ENCODE assay signal across 9 mouse cellular contexts in genomic region chr5:34183156-34183880, GRCm38 (mm10). TPM values are rescaled to one million over a fixed set of nuclear protein-coding genes. Genes with fewer than 3 reads are reported as not detected.
DNase-seq lines count a peak whose midpoint lies in the region; ATAC-seq lines count a peak whose summit lies in the region.
"Had no signal": no experiment of that assay in that cellular context is flagged by ENCODE, and none has a peak within 500 bp of the region (broad histone marks: within the 10 kb centered on the region; RNA-seq: fewer than 3 reads in every experiment).

No protein-coding gene starts in this region.

- no peaks in the 10 kb centered on the region for H3K27me3 ChIP-seq in kidney, embryonic 14.5 days (ENCODE audit: control insufficient read depth, insufficient read depth, low read length)
- H3K27me3 ChIP-seq in kidney, embryonic 15.5 days, result no peaks in the 10 kb centered on the region
- H3K27me3 ChIP-seq in midbrain, embryonic 16.5 days (ENCODE audit: control insufficient read depth, insufficient read depth, low read depth, low read length), result no peaks in the 10 kb centered on the region

- no peak overlapping the region for H3K4me3 ChIP-seq in kidney, embryonic 14.5 days (ENCODE audit: low read length)
- no peak overlapping the region for H3K4me3 ChIP-seq in kidney, embryonic 15.5 days (replicated peaks)
- H3K4me3 ChIP-seq in midbrain, embryonic 16.5 days (ENCODE audit: low read depth, low read length), result no peak overlapping the region
- H3K4me3 ChIP-seq: myocyte had no signal

- H3K9me3 ChIP-seq in kidney, embryonic 14.5 days (ENCODE audit: control insufficient read depth, low read length), result no peaks in the 10 kb centered on the region
- no peaks in the 10 kb centered on the region for H3K9me3 ChIP-seq in kidney, embryonic 15.5 days (replicated peaks)
- no peaks in the 10 kb centered on the region for H3K9me3 ChIP-seq in midbrain, embryonic 16.5 days (replicated peaks; ENCODE audit: control insufficient read depth, low read length, poor library complexity, severe bottlenecking)

- H3K36me3 ChIP-seq in kidney, embryonic 14.5 days (ENCODE audit: control insufficient read depth, insufficient read depth, low read length), result peaks cover 42% of the 10 kb centered on the region; the same call in 1 of the 2 replicates
- peaks cover 54% of the 10 kb centered on the region for H3K36me3 ChIP-seq in kidney, embryonic 15.5 days
- H3K36me3 ChIP-seq in midbrain, embryonic 16.5 days (ENCODE audit: control insufficient read depth, insufficient read depth, low read length), result peaks cover 10% of the 10 kb centered on the region; the same call in 1 of the 2 replicates

- peak; percentile 57 for DNase-seq in kidney, adult 11 months
- DNase-seq in adrenal gland, postnatal 10 days, result peak; percentile 79
- DNase-seq in gastrocnemius, postnatal 4 days (ENCODE audit: low spot score in 2 of 2), result peak; percentile 10 to 14
- DNase-seq in lung, postnatal 14 days, result peak; percentile 77
- no peak for DNase-seq in embryo, embryonic 11 days

- H3K9ac ChIP-seq in kidney, embryonic 14.5 days (ENCODE audit: low read depth, low read length), result no peak overlapping the region
- H3K9ac ChIP-seq in kidney, embryonic 15.5 days, result no peak overlapping the region
- H3K9ac ChIP-seq in midbrain, embryonic 16.5 days (ENCODE audit: low read depth, low read length), result no peak overlapping the region

- no peak overlapping the region for H3K4me2 ChIP-seq in kidney, embryonic 14.5 days (replicated peaks; ENCODE audit: low read depth, low read length)
- H3K4me2 ChIP-seq in kidney, embryonic 15.5 days, result no peak overlapping the region
- H3K4me2 ChIP-seq in midbrain, embryonic 16.5 days (ENCODE audit: low read length), result no peak overlapping the region

- 96% methylated on average over 3 of the region's 5 CpGs for WGBS in kidney, embryonic 14.5 days
- WGBS in kidney, embryonic 15.5 days, result 70% methylated on average over 5 of the region's 5 CpGs
- WGBS in midbrain, embryonic 16.5 days, result 67% methylated on average over 5 of the region's 5 CpGs

- peaks cover 17% of the 10 kb centered on the region for H3K4me1 ChIP-seq in kidney, embryonic 14.5 days (ENCODE audit: control insufficient read depth, insufficient read depth, low read length)
- H3K4me1 ChIP-seq in kidney, embryonic 15.5 days, result peaks cover 44% of the 10 kb centered on the region
- H3K4me1 ChIP-seq in midbrain, embryonic 16.5 days (ENCODE audit: control insufficient read depth, insufficient read depth, low read length), result peaks cover 33% of the 10 kb centered on the region

- no peak for ATAC-seq in kidney, embryonic 14.5 days (ENCODE audit: low FRiP score, low TSS enrichment)
- no peak for ATAC-seq in kidney, embryonic 15.5 days (replicated peaks; ENCODE audit: low FRiP score)
- no peak for ATAC-seq in midbrain, embryonic 16.5 days

- no peak overlapping the region for H3K27ac ChIP-seq in kidney, embryonic 14.5 days (ENCODE audit: low read depth, low read length)
- 0 out of 2 replicates have a peak overlapping the region, but pooled peaks have one; percentile 7 for H3K27ac ChIP-seq in kidney, embryonic 15.5 days
- no peak overlapping the region for H3K27ac ChIP-seq in midbrain, embryonic 16.5 days (ENCODE audit: low read length)

RNA-seq across cellular contexts. Expression of gene Mxd4, which starts 4.2 kb away (rescaled TPM):
- 46.1 and 53.0 TPM in 2 replicates for polyA plus RNA-seq in kidney, embryonic 14.5 days (2014; fragmentation: Nextera tagmentation; extraction: Ambion mirVana)
- total RNA-seq in adrenal gland, postnatal 10 days (2021), result 100 to 1,000 TPM; 140 to 144 TPM
- total RNA-seq in gastrocnemius, postnatal 4 days (2021), result 10 to 100 TPM; 79.5 to 81.3 TPM
- polyA plus RNA-seq in kidney, embryonic 15.5 days (2015; fragmentation: Nextera tagmentation; extraction: Ambion mirVana), result 40.6 and 44.3 TPM in 2 replicates
- 32.0 and 33.9 TPM in 2 replicates for polyA plus RNA-seq in midbrain, embryonic 16.5 days (2015; fragmentation: Nextera tagmentation; extraction: Ambion mirVana)

RNA-seq across cellular contexts. Expression of gene Haus3, which starts 14.0 kb away (rescaled TPM):
- 45.1 and 46.1 TPM in 2 replicates for polyA plus RNA-seq in kidney, embryonic 14.5 days (2014; fragmentation: Nextera tagmentation; extraction: Ambion mirVana)
- total RNA-seq in adrenal gland, postnatal 10 days (2021), result 1 to 10 TPM; 9.3 to 9.8 TPM
- 1 to 10 TPM; 7.9 to 8.4 TPM for total RNA-seq in gastrocnemius, postnatal 4 days (2021)
- polyA plus RNA-seq in kidney, embryonic 15.5 days (2015; fragmentation: Nextera tagmentation; extraction: Ambion mirVana), result 37.8 and 46.1 TPM in 2 replicates
- polyA plus RNA-seq in midbrain, embryonic 16.5 days (2015; fragmentation: Nextera tagmentation; extraction: Ambion mirVana), result 10.5 and 14.4 TPM in 2 replicates

RNA-seq across cellular contexts. Expression of gene Poln, which starts 14.1 kb away (rescaled TPM):
- polyA plus RNA-seq in kidney, embryonic 14.5 days (2014; fragmentation: Nextera tagmentation; extraction: Ambion mirVana), result 0.61 and 1.1 TPM in 2 replicates
- 10 to 100 TPM; 37.3 to 40.0 TPM for total RNA-seq in adrenal gland, postnatal 10 days (2021)
- 1 to 10 TPM; 2.1 TPM for total RNA-seq in gastrocnemius, postnatal 4 days (2021)
- 0.31 and 0.34 TPM in 2 replicates for polyA plus RNA-seq in kidney, embryonic 15.5 days (2015; fragmentation: Nextera tagmentation; extraction: Ambion mirVana)
- 0.18 and 0.26 TPM in 2 replicates for polyA plus RNA-seq in midbrain, embryonic 16.5 days (2015; fragmentation: Nextera tagmentation; extraction: Ambion mirVana)
